Mouse (Mus musculus) cerebellum, adult (tissue): ENCODE measurements around the gene Scgb1b7.
"Not testable (repeated sequence)": the region's sequence is repeated elsewhere in the genome, so short reads cannot be mapped to it uniquely, and the experiment has no call there.

ENCODE experiments used
- ATAC-seq: cut with Nextera tagmentation; 2 replicates; pipeline ENCODE4 v1.9.2; 2017; ENCODE audit warnings: mild to moderate bottlenecking, moderate library complexity, mixed read lengths; ENCODE audit not compliant: insufficient number of reproducible peaks, low FRiP score, low TSS enrichment

Gene Scgb1b7

DNA sequence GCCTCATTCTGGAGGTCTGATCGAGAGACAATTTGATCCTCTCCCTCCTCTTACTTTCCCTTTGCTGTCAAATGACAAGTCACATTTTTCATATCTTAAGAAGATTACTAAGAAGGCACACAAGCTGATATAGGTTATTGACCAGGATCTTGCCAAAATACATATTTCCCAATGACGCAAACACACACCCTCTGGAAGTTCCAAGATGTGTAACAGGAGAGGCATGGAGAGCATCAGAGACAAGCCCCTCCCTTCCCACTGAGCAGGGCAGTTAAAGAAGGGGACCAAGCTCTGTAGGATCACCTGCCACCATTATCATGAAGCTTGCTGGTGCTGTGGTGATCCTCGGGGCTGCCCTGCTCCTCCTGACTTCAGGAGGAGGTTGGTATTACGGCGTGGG is at the start of gene Scgb1b7:
Gene Scgb1b7, plus strand, starts transcription at position 301 of the 400 bp plus-strand sequence.
- ATAC-seq = not testable (repeated sequence)

DNA sequence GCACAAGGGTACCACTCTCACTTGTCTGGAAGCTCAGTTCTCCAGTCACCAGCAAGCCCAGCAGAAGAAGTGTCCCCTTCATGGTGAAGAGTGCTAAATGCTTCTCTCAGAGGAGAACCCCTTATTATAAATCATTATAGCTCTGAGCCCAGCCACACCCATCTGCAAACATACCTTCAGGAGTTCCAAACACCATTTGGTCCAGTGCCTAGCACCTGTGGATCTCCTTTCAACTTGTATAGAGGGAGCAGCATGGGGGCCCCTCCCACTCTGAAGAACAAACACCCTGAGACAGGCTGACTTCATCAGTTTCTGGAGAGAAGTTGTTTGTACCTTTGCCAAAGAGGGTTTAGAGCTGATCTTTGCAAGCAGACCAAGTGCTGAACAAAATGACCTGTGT is 6.8 kb upstream of the Scgb1b7 start, which contains the start of gene Scgb2b7:
Gene Scgb2b7, minus strand, starts transcription at position 101 of the 400 bp plus-strand sequence.
- ATAC-seq = not testable (repeated sequence)
